Mouse (Mus musculus) hindbrain, embryonic 11.5 days (tissue): ENCODE results near the gene Rps15a. TPM values are rescaled to one million over a fixed set of nuclear protein-coding genes. Genes with fewer than 3 reads are reported as not detected.

Source experiments
- ATAC-seq: fragments of 200-750 bp; cut with Nextera tagmentation; 2 replicates; pipeline ENCODE4 v1.8.0; 2017; ENCODE audit warnings: mild to moderate bottlenecking, moderate TSS enrichment, moderate library complexity; ENCODE audit not compliant: low FRiP score
- DNase-seq: peaks from one replicate; pipeline ENCODE4 v3.0.0-alpha.2; 2015; ENCODE audit warnings: low spot score
- H3K27ac ChIP-seq: fragments of 300-500 bp; sonication (generic); 2 replicates; pipeline ENCODE4 v1.5.1; 2014; ENCODE audit warnings: mild to moderate bottlenecking, low read depth, low read length
- H3K27me3 ChIP-seq: fragments of 300-500 bp; sonication (generic); 2 replicates; pipeline ENCODE4 v1.6.1; 2014; ENCODE audit warnings: mild to moderate bottlenecking, low read length, moderate library complexity, mixed read lengths; ENCODE audit not compliant: control insufficient read depth, insufficient read depth
- H3K36me3 ChIP-seq: fragments of 300-500 bp; sonication (generic); 2 replicates; pipeline ENCODE4 v1.6.1; 2014; ENCODE audit warnings: mild to moderate bottlenecking, low read length, moderate library complexity, mixed read lengths; ENCODE audit not compliant: control insufficient read depth, insufficient read depth
- H3K4me1 ChIP-seq: fragments of 300-500 bp; sonication (generic); replicated peaks from 2 replicates; pipeline ENCODE4 v1.6.1; 2014; ENCODE audit warnings: low read length, mixed read lengths; ENCODE audit not compliant: control insufficient read depth, insufficient read depth
- H3K4me2 ChIP-seq: fragments of 300-500 bp; sonication (generic); replicated peaks from 2 replicates; pipeline ENCODE4 v1.6.1; 2014; ENCODE audit warnings: mild to moderate bottlenecking, low read depth, low read length
- H3K4me3 ChIP-seq: fragments of 300-500 bp; sonication (generic); 2 replicates; pipeline ENCODE4 v1.5.1; 2014; ENCODE audit warnings: low read depth, low read length
- H3K9ac ChIP-seq: fragments of 300-500 bp; sonication (generic); 2 replicates; pipeline ENCODE4 v1.6.1; 2014; ENCODE audit warnings: low read depth, low read length
- H3K9me3 ChIP-seq: fragments of 300-500 bp; sonication (generic); 2 replicates; pipeline ENCODE4 v1.6.1; 2016; ENCODE audit warnings: low read length; ENCODE audit not compliant: control insufficient read depth
- WGBS: fragments of 180-500 bp; shearing (Covaris S2); extraction: QIAGEN DNeasy Blood & Tissue Kit; methylation state at CpG from one replicate; pipeline ENCODE4 v1.1.7; 2014; 5-methylcytosine and 5-hydroxymethylcytosine counted together
- polyA plus RNA-seq: library from polyadenylated mRNA; unstranded; fragments of >200 nt; fragmentation: Nextera tagmentation; extraction: Ambion mirVana; gene quantifications from 2 replicates; pipeline ENCODE4 v1.2.1, GENCODE M21; 2014

Rps15a gene
- 611 and 623 TPM in 2 replicates for polyA plus RNA-seq

DNA sequence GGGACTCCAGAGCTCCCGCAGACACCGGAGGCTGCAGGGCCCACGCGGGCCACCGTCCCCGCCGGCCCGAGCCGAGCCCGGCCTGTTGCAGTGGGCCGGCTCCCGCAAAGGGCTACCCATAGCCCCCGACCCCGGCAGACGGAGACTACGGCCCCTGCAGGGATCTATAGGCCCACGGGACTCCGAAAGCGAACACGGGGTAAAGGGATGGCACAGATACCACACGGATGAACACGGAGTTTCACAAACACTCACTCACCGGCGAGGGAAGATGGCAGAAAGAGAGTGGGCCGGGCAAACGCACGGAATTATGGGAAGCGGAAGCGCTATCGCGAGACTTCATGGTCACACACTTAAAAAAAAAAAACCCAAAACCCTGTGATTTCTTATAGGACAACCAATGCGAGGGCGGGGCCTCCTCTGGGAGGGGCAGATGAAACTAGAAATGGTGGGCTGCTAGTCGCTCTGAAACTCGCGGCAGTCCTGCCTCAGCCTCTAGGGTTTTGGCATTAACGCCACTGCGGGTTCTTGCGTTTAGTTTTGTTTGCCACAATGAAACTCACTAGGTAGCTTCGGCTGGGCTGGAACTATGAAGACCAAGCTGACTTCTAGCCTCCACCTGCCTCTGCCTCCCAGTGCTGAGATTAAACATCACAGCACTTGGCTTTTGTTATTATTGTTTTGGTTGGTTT lies at the start of gene Rps15a:
TSS of gene Rps15a (minus strand) at position 312 of the 692 bp plus-strand sequence.
- H3K27ac ChIP-seq = peak within 1 kb of the TSS; percentile 83

GRCm38 (mm10) chr7:118163006-118163405 lies 47.0 kb upstream of the Rps15a start:
- H3K27me3 ChIP-seq = no peaks in the 10 kb centered on the region
- DNase-seq (no peak), ATAC-seq (no peak)
- H3K4me1 ChIP-seq = no peaks in the 10 kb centered on the region
- H3K36me3 ChIP-seq = peaks cover 4% of the 10 kb centered on the region; the same call in 1 of the 2 replicates
- WGBS = 93% methylated on average over 8 of the region's 8 CpGs
- no peak overlapping the region for H3K4me3 ChIP-seq
- no peak overlapping the region for H3K4me2 ChIP-seq
- H3K9me3 ChIP-seq = no peaks in the 10 kb centered on the region
- no peak overlapping the region for H3K9ac ChIP-seq
- no peak overlapping the region for H3K27ac ChIP-seq

More for the DNA sequence above, at the start of gene Rps15a:
- Histone ChIP-seq H3K4me3 (peak within 1 kb of the TSS; percentile 98), H3K36me3 (peaks cover 12% of the 10 kb centered on the region; the same call in 1 of the 2 replicates), H3K4me2 (peak within 1 kb of the TSS; percentile 77), H3K9me3 (no peaks in the 10 kb centered on the region), H3K27me3 (no peaks in the 10 kb centered on the region), H3K4me1 (peaks cover 3% of the 10 kb centered on the region; the same call in 1 of the 2 replicates), H3K9ac (peak within 1 kb of the TSS; percentile 97)
- WGBS = under 1% methylated on average over 39 of the region's 40 CpGs
- ATAC-seq (peak; percentile 88), DNase-seq (peak; percentile 96)

- Histone ChIP-seq H3K27ac (no peak overlapping the region), H3K4me3 (no peak overlapping the region), H3K4me1 (no peaks in the 10 kb centered on the region), H3K9me3 (no peaks in the 10 kb centered on the region), H3K36me3 (peaks cover 5% of the 10 kb centered on the region; the same call in 1 of the 2 replicates), H3K27me3 (no peaks in the 10 kb centered on the region), H3K4me2 (no peak overlapping the region), H3K9ac (no peak overlapping the region)
- WGBS = 95% methylated on average over 3 of the region's 3 CpGs
- no peak for ATAC-seq
- no peak for DNase-seq
These were observed 44.1 kb upstream of the Rps15a start for GRCm38 (mm10) chr7:118160121-118160520.

GRCm38 (mm10) chr7:118156461-118156860 lies 40.5 kb upstream of the Rps15a start:
- H3K4me3 ChIP-seq = no peak overlapping the region
- WGBS = 96% methylated on average over 7 of the region's 7 CpGs
- H3K27ac ChIP-seq = no peak overlapping the region
- ATAC-seq (no peak), DNase-seq (no peak)
- H3K4me1 ChIP-seq = no peaks in the 10 kb centered on the region
- peaks cover 9% of the 10 kb centered on the region for H3K36me3 ChIP-seq
- no peaks in the 10 kb centered on the region for H3K27me3 ChIP-seq
- H3K9ac ChIP-seq = no peak overlapping the region
- H3K9me3 ChIP-seq = no peaks in the 10 kb centered on the region
- H3K4me2 ChIP-seq = no peak overlapping the region

GRCm38 (mm10) chr7:118154150-118154549 lies 38.2 kb upstream of the Rps15a start:
- Histone ChIP-seq H3K27me3 (no peaks in the 10 kb centered on the region), H3K9me3 (no peaks in the 10 kb centered on the region), H3K36me3 (peaks cover 9% of the 10 kb centered on the region), H3K27ac (no peak overlapping the region), H3K9ac (no peak overlapping the region), H3K4me1 (no peaks in the 10 kb centered on the region), H3K4me3 (no peak overlapping the region), H3K4me2 (no peak overlapping the region)
- no peak for ATAC-seq
- WGBS = 93% methylated on average over 6 of the region's 6 CpGs
- DNase-seq = no peak

DNA sequence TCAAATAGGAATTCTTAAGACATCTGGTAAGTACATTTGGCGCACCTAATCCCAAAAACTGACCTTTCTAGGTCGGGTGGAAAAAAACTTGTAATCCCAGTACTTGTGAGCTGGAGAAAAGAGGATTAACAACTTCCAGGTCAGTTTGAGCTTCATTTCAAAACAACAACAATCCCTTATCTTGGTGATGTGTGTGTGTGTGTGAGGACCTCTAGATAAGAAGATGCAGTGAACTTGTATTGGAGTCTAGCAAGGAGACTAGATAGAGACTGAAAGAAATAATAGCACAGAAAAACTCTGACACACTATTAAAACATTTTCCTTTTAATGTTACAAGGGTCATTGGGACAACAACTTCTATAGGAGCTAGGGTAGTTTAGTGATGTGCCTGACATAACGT lies 27.6 kb upstream of the Rps15a start:
- no peaks in the 10 kb centered on the region for H3K4me1 ChIP-seq
- H3K36me3 ChIP-seq = peaks cover 3% of the 10 kb centered on the region; the same call in 1 of the 2 replicates
- H3K27me3 ChIP-seq = no peaks in the 10 kb centered on the region
- H3K27ac ChIP-seq = no peak overlapping the region
- H3K4me2 ChIP-seq = no peak overlapping the region
- no peak for ATAC-seq
- DNase-seq = no peak
- WGBS = 80% methylated on average over 3 of the region's 3 CpGs
- H3K4me3 ChIP-seq = no peak overlapping the region
- H3K9ac ChIP-seq = no peak overlapping the region
- H3K9me3 ChIP-seq = no peaks in the 10 kb centered on the region

DNA sequence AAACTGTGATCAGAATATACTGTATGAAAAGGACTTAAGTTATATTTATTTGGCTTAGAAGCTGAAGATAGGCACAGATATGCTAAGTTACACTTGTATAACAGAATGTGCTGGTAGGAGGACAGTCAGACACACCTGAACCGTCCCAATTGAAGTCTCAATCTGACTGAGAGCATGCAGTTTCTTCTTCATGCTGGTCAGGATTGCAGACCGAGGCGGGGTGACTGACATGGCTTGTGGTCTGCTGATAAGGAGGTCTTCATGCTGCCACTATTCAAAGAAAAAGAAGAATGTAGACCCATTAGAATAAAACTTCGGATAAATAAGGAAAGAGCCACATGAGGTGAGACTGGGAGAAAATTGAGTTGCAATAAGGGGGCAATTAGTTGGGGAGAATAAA lies 27.1 kb upstream of the Rps15a start:
- Histone ChIP-seq H3K9me3 (no peaks in the 10 kb centered on the region), H3K4me1 (no peaks in the 10 kb centered on the region), H3K27me3 (no peaks in the 10 kb centered on the region), H3K27ac (no peak overlapping the region), H3K4me2 (no peak overlapping the region), H3K4me3 (no peak overlapping the region), H3K36me3 (peaks cover 3% of the 10 kb centered on the region; the same call in 1 of the 2 replicates), H3K9ac (no peak overlapping the region)
- WGBS = 91% methylated on average over 4 of the region's 4 CpGs
- DNase-seq = no peak
- no peak for ATAC-seq

DNA sequence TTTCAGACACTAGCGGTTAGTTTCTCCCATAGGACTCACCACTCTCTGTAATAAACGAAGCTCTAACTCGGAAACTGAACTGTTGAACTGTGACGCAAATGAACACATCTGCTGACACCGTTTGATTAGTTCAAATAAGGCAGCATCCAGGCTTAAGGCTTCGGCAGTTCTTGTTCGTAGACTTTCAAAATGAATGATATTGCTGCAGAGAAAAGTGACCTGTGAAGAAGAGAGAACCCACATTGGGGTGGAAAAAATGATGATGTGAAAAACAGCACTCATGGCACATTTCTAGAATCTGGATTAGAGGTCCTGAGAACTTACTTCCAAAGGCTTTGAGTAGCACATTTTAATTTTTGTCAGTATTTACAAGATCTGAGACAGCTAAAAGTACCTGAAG lies 25.3 kb upstream of the Rps15a start:
- Histone ChIP-seq H3K4me2 (no peak overlapping the region), H3K9me3 (no peaks in the 10 kb centered on the region), H3K27ac (no peak overlapping the region), H3K36me3 (peaks cover 3% of the 10 kb centered on the region; the same call in 1 of the 2 replicates), H3K27me3 (no peaks in the 10 kb centered on the region), H3K4me1 (no peaks in the 10 kb centered on the region), H3K4me3 (no peak overlapping the region), H3K9ac (no peak overlapping the region)
- ATAC-seq (no peak), DNase-seq (no peak)
- WGBS = 94% methylated on average over 7 of the region's 7 CpGs

GRCm38 (mm10) chr7:118135128-118135527 lies 19.1 kb upstream of the Rps15a start:
- no peak overlapping the region for H3K4me3 ChIP-seq
- 76% methylated on average over 11 of the region's 11 CpGs for WGBS
- peaks cover 3% of the 10 kb centered on the region; the same call in 1 of the 2 replicates for H3K36me3 ChIP-seq
- H3K9ac ChIP-seq = no peak overlapping the region
- no peak for ATAC-seq
- H3K4me1 ChIP-seq = no peaks in the 10 kb centered on the region; the same call in 1 of the 2 replicates
- no peak for DNase-seq
- H3K4me2 ChIP-seq = no peak overlapping the region
- H3K9me3 ChIP-seq = no peaks in the 10 kb centered on the region
- no peaks in the 10 kb centered on the region for H3K27me3 ChIP-seq
- H3K27ac ChIP-seq = no peak overlapping the region
